Mouse (Mus musculus) intestine, embryonic 15.5 days (tissue): ENCODE results near the gene Vmn2r3. TPM values are rescaled to one million over a fixed set of nuclear protein-coding genes. Genes with fewer than 3 reads are reported as not detected.

Experiments
- polyA plus RNA-seq: library from polyadenylated mRNA; unstranded; fragments of >200 nt; fragmentation: Nextera tagmentation; extraction: Ambion mirVana; gene quantifications from 2 replicates; pipeline ENCODE4 v1.2.1, GENCODE M21; 2015

The Vmn2r3 gene
- polyA plus RNA-seq, 1 experiment from 2014 or later, result 0.03 TPM

Other genes starting within 250 kb of the Vmn2r3 start
- 0.03 TPM in 2 replicates for gene Vmn2r1, start 208.2 kb downstream of the Vmn2r3 start, polyA plus RNA-seq
- gene Vmn2r2, start 147.8 kb downstream of the Vmn2r3 start, polyA plus RNA-seq, result not detected in 2 replicates
- gene Vmn2r4, start 125.7 kb upstream of the Vmn2r3 start, polyA plus RNA-seq, result not detected in 2 replicates
- not detected in 2 replicates for gene Vmn2r5, start 220.1 kb upstream of the Vmn2r3 start, polyA plus RNA-seq